Mouse (Mus musculus) G1E (cell line): ENCODE measurements around the gene Ephx4.

Experiments
- CTCF ChIP-seq: IDR thresholded peaks from 2 replicates; pipeline ENCODE4 v1.5.1; 2012; ENCODE audit warnings: low read depth, low read length, inconsistent platforms, mixed read lengths
- GATA1 ChIP-seq: IDR thresholded peaks from 2 replicates; pipeline ENCODE4 v1.6.1; 2012; ENCODE audit warnings: borderline replicate concordance, low read length, inconsistent platforms, mixed read lengths
- GATA2 ChIP-seq: IDR thresholded peaks from 2 replicates; pipeline ENCODE4 v1.6.1; 2012; ENCODE audit warnings: low read depth, low read length, inconsistent platforms, borderline replicate concordance
- POLR2AphosphoS5 ChIP-seq: IDR thresholded peaks from 2 replicates; pipeline ENCODE4 v1.6.1; 2012; ENCODE audit warnings: low read depth, low read length, inconsistent platforms; ENCODE audit not compliant: insufficient replicate concordance
- TAL1 ChIP-seq: conservative IDR thresholded peaks from 2 replicates; pipeline ENCODE4 v1.6.1; 2012; ENCODE audit warnings: low read depth, low read length, inconsistent platforms, mixed read lengths

- no peak for TF ChIP-seq CTCF
- TF ChIP-seq GATA1, result no peak
- TF ChIP-seq GATA2, result no peak
- no peak for TF ChIP-seq POLR2AphosphoS5
- TF ChIP-seq TAL1, result no peak
Observed at GRCm38 (mm10) chr5:107448784-107449183, 46.2 kb downstream of the Ephx4 start.
